Mouse (Mus musculus) kidney, adult 9 months (tissue): ENCODE measurements at regions not wholly inside any gene's neighbourhood (a gene's known extent, or its start where the extent isn't known, plus 50 kb on each side); places are given as distances from the start of the nearest gene placed in this dataset.
"Not testable (repeated sequence)": the region's sequence is repeated elsewhere in the genome, so short reads cannot be mapped to it uniquely, and the experiment has no call there.

ENCODE experiments used
- DNase-seq: peaks from one replicate; pipeline ENCODE4 v3.0.0; 2022

GRCm38 (mm10) chr14:87612871-87613270 lies 196.4 kb downstream of the Tdrd3 start:
- no peak for DNase-seq

GRCm38 (mm10) chr14:87619368-87620035 lies 203.1 kb downstream of the Tdrd3 start:
- DNase-seq, result peak; percentile 13

- DNase-seq, result no peak
These were observed 214.8 kb downstream of the Tdrd3 start for GRCm38 (mm10) chr14:87631078-87631813.

- DNase-seq, result no peak
These were observed 218.2 kb downstream of the Tdrd3 start for GRCm38 (mm10) chr14:87634596-87634995.

- no peak for DNase-seq
These were observed 220.7 kb downstream of the Tdrd3 start for GRCm38 (mm10) chr14:87637131-87637530.

- no peak for DNase-seq
These were observed 251.5 kb downstream of the Tdrd3 start for GRCm38 (mm10) chr14:87667910-87668309.

GRCm38 (mm10) chr14:87669496-87669895 lies 253.1 kb downstream of the Tdrd3 start:
- no peak for DNase-seq

- DNase-seq, result no peak
These were observed 264.3 kb downstream of the Tdrd3 start for GRCm38 (mm10) chr14:87680788-87681187.

GRCm38 (mm10) chr14:87683091-87683806 lies 266.8 kb downstream of the Tdrd3 start:
- DNase-seq, result not testable (repeated sequence)

- DNase-seq, result no peak
These were observed 273.4 kb downstream of the Tdrd3 start for GRCm38 (mm10) chr14:87689866-87690265.

GRCm38 (mm10) chr14:87736456-87736855 lies 320.0 kb downstream of the Tdrd3 start:
- no peak for DNase-seq

GRCm38 (mm10) chr14:87745524-87745923 lies 329.1 kb downstream of the Tdrd3 start:
- DNase-seq, result no peak

GRCm38 (mm10) chr14:87746011-87746410 lies 329.6 kb downstream of the Tdrd3 start:
- no peak for DNase-seq

GRCm38 (mm10) chr14:87749068-87749467 lies 332.6 kb downstream of the Tdrd3 start:
- no peak for DNase-seq

- no peak for DNase-seq
These were observed 333.3 kb downstream of the Tdrd3 start for GRCm38 (mm10) chr14:87749762-87750161.

- no peak for DNase-seq
These were observed 334.3 kb downstream of the Tdrd3 start for GRCm38 (mm10) chr14:87750665-87751170.

GRCm38 (mm10) chr14:87754744-87755143 lies 338.3 kb downstream of the Tdrd3 start:
- no peak for DNase-seq

GRCm38 (mm10) chr14:87775332-87775890 lies 359.0 kb downstream of the Tdrd3 start:
- no peak for DNase-seq

GRCm38 (mm10) chr14:87799803-87800202 lies 383.4 kb downstream of the Tdrd3 start:
- DNase-seq, result no peak

- peak; percentile 15 for DNase-seq
These were observed 393.2 kb downstream of the Tdrd3 start for GRCm38 (mm10) chr14:87809664-87810063.

- no peak for DNase-seq
These were observed 427.7 kb downstream of the Tdrd3 start for GRCm38 (mm10) chr14:87844120-87844519.

- no peak for DNase-seq
These were observed 445.0 kb downstream of the Tdrd3 start for GRCm38 (mm10) chr14:87861486-87861885.
